Mouse (Mus musculus) hindbrain, postnatal 0 days (tissue): ENCODE measurements at regions not wholly inside any gene's neighbourhood (a gene's known extent, or its start where the extent isn't known, plus 50 kb on each side); places are given as distances from the start of the nearest gene placed in this dataset.

Experiments
- ATAC-seq: fragments of 200-750 bp; cut with Nextera tagmentation; 2 replicates; pipeline ENCODE4 v1.8.0; 2017; ENCODE audit warnings: mild to moderate bottlenecking, moderate TSS enrichment, moderate library complexity
- DNase-seq: peaks from one replicate; pipeline ENCODE4 v3.0.0-alpha.2; 2015; ENCODE audit warnings: low spot score
- H3K27ac ChIP-seq: fragments of 300-500 bp; sonication (generic); 2 replicates; pipeline ENCODE4 v1.5.1; 2014; ENCODE audit warnings: mild to moderate bottlenecking
- H3K27me3 ChIP-seq: fragments of 300-500 bp; sonication (generic); 2 replicates; pipeline ENCODE4 v1.6.1; 2014; ENCODE audit warnings: low read length, mixed read lengths; ENCODE audit not compliant: insufficient read depth
- H3K36me3 ChIP-seq: fragments of 300-500 bp; sonication (generic); 2 replicates; pipeline ENCODE4 v1.6.1; 2014; ENCODE audit warnings: low read length, mixed read lengths; ENCODE audit not compliant: insufficient read depth
- H3K4me1 ChIP-seq: fragments of 300-500 bp; sonication (generic); 2 replicates; pipeline ENCODE4 v1.6.1; 2014; ENCODE audit warnings: antibody characterized with exemption, low read length, mixed read lengths; ENCODE audit not compliant: insufficient read depth
- H3K4me2 ChIP-seq: fragments of 300-500 bp; sonication (generic); 2 replicates; pipeline ENCODE4 v1.6.1; 2014; ENCODE audit warnings: low read depth, mild to moderate bottlenecking, low read length, moderate library complexity, mixed read lengths
- H3K4me3 ChIP-seq: fragments of 300-500 bp; sonication (generic); 2 replicates; pipeline ENCODE4 v1.5.1; 2014; ENCODE audit warnings: low read length
- H3K9ac ChIP-seq: fragments of 300-500 bp; sonication (generic); replicated peaks from 2 replicates; pipeline ENCODE4 v1.6.1; 2014; ENCODE audit warnings: mild to moderate bottlenecking, low read length, moderate library complexity, mixed read lengths
- H3K9me3 ChIP-seq: fragments of 300-500 bp; sonication (generic); 2 replicates; pipeline ENCODE4 v1.6.1; 2016; ENCODE audit warnings: low read length, mixed read lengths
- CTCF ChIP-seq: IDR thresholded peaks from 2 replicates; pipeline ENCODE4 v1.5.1; 2016; ENCODE audit warnings: antibody characterized with exemption, control low read depth, low read depth
- WGBS: fragments of 180-500 bp; shearing (Covaris S2); extraction: QIAGEN DNeasy Blood & Tissue Kit; methylation state at CpG from one replicate; pipeline ENCODE4 v1.1.7; 2014; 5-methylcytosine and 5-hydroxymethylcytosine counted together

GRCm38 (mm10) chr9:66646226-66646625, 53.3 kb upstream of the Usp3 start:
- H3K36me3 ChIP-seq: no peaks in the 10 kb centered on the region
- 15% methylated on average over 7 of the region's 7 CpGs for WGBS
- no peak overlapping the region for H3K4me2 ChIP-seq
- ATAC-seq (peak; percentile 92), DNase-seq (peak; percentile 93)
- H3K27ac ChIP-seq: no peak overlapping the region
- H3K27me3 ChIP-seq: no peaks in the 10 kb centered on the region
- H3K4me3 ChIP-seq: no peak overlapping the region
- no peaks in the 10 kb centered on the region for H3K4me1 ChIP-seq
- TF ChIP-seq CTCF: peak; percentile 89
- H3K9ac ChIP-seq: no peak overlapping the region
- no peaks in the 10 kb centered on the region for H3K9me3 ChIP-seq

GRCm38 (mm10) chr9:66651306-66651705, 58.4 kb upstream of the Usp3 start:
- DNase-seq (peak; percentile 83), ATAC-seq (peak; percentile 35; the same call in 1 of the 2 replicates)
- Histone ChIP-seq H3K27ac (no peak overlapping the region), H3K9me3 (no peaks in the 10 kb centered on the region), H3K4me1 (no peaks in the 10 kb centered on the region), H3K27me3 (no peaks in the 10 kb centered on the region), H3K36me3 (no peaks in the 10 kb centered on the region), H3K4me3 (no peak overlapping the region), H3K9ac (no peak overlapping the region), H3K4me2 (no peak overlapping the region)
- no peak for TF ChIP-seq CTCF
- 24% methylated on average over 6 of the region's 6 CpGs for WGBS

GRCm38 (mm10) chr9:66657116-66657758, 56.2 kb upstream of the Car12 start:
- WGBS: 72% methylated on average over 7 of the region's 7 CpGs
- ATAC-seq: no peak
- Histone ChIP-seq H3K4me3 (no peak overlapping the region), H3K27me3 (no peaks in the 10 kb centered on the region), H3K27ac (no peak overlapping the region), H3K9me3 (no peaks in the 10 kb centered on the region), H3K4me1 (no peaks in the 10 kb centered on the region), H3K9ac (no peak overlapping the region), H3K36me3 (no peaks in the 10 kb centered on the region), H3K4me2 (no peak overlapping the region)
- no peak for TF ChIP-seq CTCF
- no peak for DNase-seq

- no peak for ATAC-seq
- DNase-seq: no peak
- Histone ChIP-seq H3K9me3 (no peaks in the 10 kb centered on the region), H3K4me2 (no peak overlapping the region), H3K4me3 (no peak overlapping the region), H3K9ac (no peak overlapping the region), H3K36me3 (no peaks in the 10 kb centered on the region), H3K27me3 (no peaks in the 10 kb centered on the region), H3K4me1 (no peaks in the 10 kb centered on the region), H3K27ac (no peak overlapping the region)
- no peak for TF ChIP-seq CTCF
These were observed 54.7 kb upstream of the Car12 start for GRCm38 (mm10) chr9:66658707-66659242.

- H3K27ac ChIP-seq: no peak overlapping the region
- no peaks in the 10 kb centered on the region for H3K27me3 ChIP-seq
- 85% methylated on average over 11 of the region's 11 CpGs for WGBS
- H3K4me2 ChIP-seq: no peak overlapping the region
- TF ChIP-seq CTCF: no peak
- ATAC-seq: no peak
- no peak overlapping the region for H3K9ac ChIP-seq
- no peak for DNase-seq
- H3K4me3 ChIP-seq: no peak overlapping the region
- no peaks in the 10 kb centered on the region for H3K4me1 ChIP-seq
- H3K36me3 ChIP-seq: no peaks in the 10 kb centered on the region
- H3K9me3 ChIP-seq: no peaks in the 10 kb centered on the region
These were observed 53.6 kb upstream of the Car12 start for GRCm38 (mm10) chr9:66659781-66660445.

- Histone ChIP-seq H3K36me3 (no peaks in the 10 kb centered on the region), H3K4me1 (0 out of 2 replicates have a peak, but pooled peaks cover 4% of the 10 kb centered on the region), H3K27ac (no peak overlapping the region), H3K9me3 (no peaks in the 10 kb centered on the region), H3K27me3 (no peaks in the 10 kb centered on the region), H3K9ac (no peak overlapping the region), H3K4me2 (no peak overlapping the region), H3K4me3 (no peak overlapping the region)
- TF ChIP-seq CTCF: no peak
- ATAC-seq (no peak), DNase-seq (no peak)
- 45% methylated on average over 7 of the region's 7 CpGs for WGBS
These were observed 51.9 kb upstream of the Car12 start for GRCm38 (mm10) chr9:66661596-66661995.

GRCm38 (mm10) chr9:66662443-66662842, 51.0 kb upstream of the Car12 start:
- TF ChIP-seq CTCF: no peak
- WGBS: 78% methylated on average over 4 of the region's 4 CpGs
- DNase-seq (no peak), ATAC-seq (no peak)
- Histone ChIP-seq H3K27ac (no peak overlapping the region), H3K9ac (no peak overlapping the region), H3K4me1 (0 out of 2 replicates have a peak, but pooled peaks cover 4% of the 10 kb centered on the region), H3K4me3 (no peak overlapping the region), H3K9me3 (no peaks in the 10 kb centered on the region), H3K27me3 (no peaks in the 10 kb centered on the region), H3K4me2 (no peak overlapping the region), H3K36me3 (no peaks in the 10 kb centered on the region)
